Mouse (Mus musculus): ENCODE measurements around the gene Hist1h3f.

DNA sequence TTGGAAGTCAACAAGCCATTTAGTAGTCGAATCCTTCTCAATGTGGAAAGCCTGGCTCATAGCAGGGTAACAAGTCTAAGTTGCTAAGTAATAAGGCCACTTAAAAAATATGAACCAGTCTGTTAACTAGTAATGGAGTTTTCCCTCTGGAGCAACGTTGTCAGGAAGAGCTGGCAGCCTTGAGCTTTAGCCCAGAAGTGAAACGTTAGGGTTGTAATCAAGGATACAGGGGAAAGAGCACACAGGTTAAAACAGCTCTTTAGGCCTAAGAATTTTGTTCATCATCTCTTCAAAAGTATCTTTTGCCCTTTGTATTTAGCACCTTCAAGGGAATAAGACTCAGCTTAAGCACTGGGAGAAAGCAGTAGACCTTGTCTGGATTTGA, 6.9 kb downstream of the Hist1h3f start:
- TF ChIP-seq CTCF (IDR thresholded peaks at IDR 0.05) (no peak), EP300 (IDR thresholded peaks at IDR 0.05) (no peak)

All from lung, postnatal 0 days (tissue).